Mouse (Mus musculus) layer of hippocampus, adult 2 months (tissue): Measurements from ENCODE around the gene Lmtk2. TPM values are rescaled to one million over a fixed set of nuclear protein-coding genes. Genes with fewer than 3 reads are reported as not detected.

Experiments used
- DNase-seq, 2 experiments: peaks; one replicate each; pipeline ENCODE4 v3.0.0; 2022; ENCODE audit warnings: low spot score in 2 of 2
- H3K27ac ChIP-seq: fragments of 200-600 bp; 2 replicates; pipeline ENCODE4 v1.8.1; 2022
- H3K4me3 ChIP-seq: fragments of 200-600 bp; 2 replicates; pipeline ENCODE4 v1.8.1; 2022; ENCODE audit warnings: mild to moderate bottlenecking
- CTCF ChIP-seq: fragments of 200-600 bp; conservative IDR thresholded peaks from 2 replicates; pipeline ENCODE4 v1.8.1; 2022; ENCODE audit warnings: antibody characterized with exemption, mild to moderate bottlenecking, moderate library complexity
- total RNA-seq, 2 experiments: library from RNA; stranded (reverse); gene quantifications; 2 replicates each; pipeline ENCODE4 v1.2.3; 2021

Gene Lmtk2
- total RNA-seq, 2 experiments from 2014 or later: 87.7 to 91.1 TPM

GRCm38 (mm10) chr5:144218061-144218460, 117.8 kb downstream of the Lmtk2 start:
- DNase-seq: no peak
- no peak overlapping the region for H3K27ac ChIP-seq
- TF ChIP-seq CTCF: no peak
- H3K4me3 ChIP-seq: no peak overlapping the region

- Histone ChIP-seq H3K4me3 (no peak overlapping the region), H3K27ac (peak overlapping the region; percentile 57; the same call in 1 of the 2 replicates)
- TF ChIP-seq CTCF: no peak
- DNase-seq: no peak
Measured at GRCm38 (mm10) chr5:144219306-144219705, 119.1 kb downstream of the Lmtk2 start.

GRCm38 (mm10) chr5:144219936-144220335, 119.7 kb downstream of the Lmtk2 start:
- Histone ChIP-seq H3K27ac (peak overlapping the region; percentile 57; the same call in 1 of the 2 replicates), H3K4me3 (no peak overlapping the region)
- no peak for DNase-seq
- TF ChIP-seq CTCF: no peak

- H3K27ac ChIP-seq: no peak overlapping the region
- no peak overlapping the region for H3K4me3 ChIP-seq
- no peak for DNase-seq
- TF ChIP-seq CTCF: no peak
Measured at GRCm38 (mm10) chr5:144221305-144221704, 121.1 kb downstream of the Lmtk2 start.

- TF ChIP-seq CTCF: no peak
- peak overlapping the region; percentile 93 for H3K27ac ChIP-seq
- no peak for DNase-seq
- H3K4me3 ChIP-seq: peak overlapping the region; percentile 80
Measured at GRCm38 (mm10) chr5:144222811-144223502, 122.7 kb downstream of the Lmtk2 start.

- Histone ChIP-seq H3K27ac (peak within 1 kb of the TSS; percentile 93), H3K4me3 (peak within 1 kb of the TSS; percentile 80)
- peak; percentile 96 for DNase-seq
- TF ChIP-seq CTCF: peak; percentile 41
Measured at GRCm38 (mm10) chr5:144223503-144223862, 123.2 kb downstream of the Lmtk2 start, which contains the start of gene Tecpr1. TSS of gene Tecpr1 (minus strand) at chr5:144223615.

- no peak for DNase-seq
- TF ChIP-seq CTCF: 0 out of 2 replicates have a peak, but pooled peaks have one; percentile 11
- H3K27ac ChIP-seq: peak overlapping the region; percentile 93
- peak overlapping the region; percentile 80 for H3K4me3 ChIP-seq
Measured at GRCm38 (mm10) chr5:144223899-144224816, 123.9 kb downstream of the Lmtk2 start.

- H3K4me3 ChIP-seq: no peak overlapping the region
- TF ChIP-seq CTCF: no peak
- H3K27ac ChIP-seq: no peak overlapping the region
- no peak for DNase-seq
Measured at GRCm38 (mm10) chr5:144226220-144226619, 126.0 kb downstream of the Lmtk2 start.

- DNase-seq: no peak
- Histone ChIP-seq H3K27ac (no peak overlapping the region), H3K4me3 (no peak overlapping the region)
- no peak for TF ChIP-seq CTCF
Measured at GRCm38 (mm10) chr5:144230216-144230615, 130.0 kb downstream of the Lmtk2 start.

GRCm38 (mm10) chr5:144231410-144231809, 131.2 kb downstream of the Lmtk2 start:
- DNase-seq: no peak
- H3K4me3 ChIP-seq: no peak overlapping the region
- no peak overlapping the region for H3K27ac ChIP-seq
- peak; percentile 63 for TF ChIP-seq CTCF

GRCm38 (mm10) chr5:144232531-144232930, 132.3 kb downstream of the Lmtk2 start:
- H3K4me3 ChIP-seq: no peak overlapping the region
- no peak overlapping the region for H3K27ac ChIP-seq
- TF ChIP-seq CTCF: no peak
- DNase-seq: no peak

GRCm38 (mm10) chr5:144234222-144234621, 134.0 kb downstream of the Lmtk2 start:
- Histone ChIP-seq H3K4me3 (no peak overlapping the region), H3K27ac (peak overlapping the region; percentile 16; the same call in 1 of the 2 replicates)
- no peak for DNase-seq
- no peak for TF ChIP-seq CTCF

- Histone ChIP-seq H3K27ac (peak overlapping the region; percentile 77; the same call in 1 of the 2 replicates), H3K4me3 (no peak overlapping the region)
- no peak for TF ChIP-seq CTCF
- DNase-seq: peak; percentile 62 to 77
Measured at GRCm38 (mm10) chr5:144234714-144235113, 134.5 kb downstream of the Lmtk2 start.

Other genes starting within 250 kb of the Lmtk2 start
- gene Ankrd61, start 202.8 kb upstream of the Lmtk2 start, total RNA-seq: under 1 TPM in 1 of 2 experiments, not detected in 1; 0.41 TPM
- 10 to 100 TPM; 28.8 to 30.0 TPM for gene Aimp2, start 190.6 kb upstream of the Lmtk2 start, total RNA-seq
- 10 to 100 TPM; 21.1 to 22.2 TPM for gene Pms2, start 190.5 kb upstream of the Lmtk2 start, total RNA-seq
- gene Gm42421, start 172.3 kb upstream of the Lmtk2 start, total RNA-seq: 1 to 10 TPM in 1 of 2 experiments, under 1 TPM in 1; 0.54 to 2.2 TPM
- gene Rsph10b, start 167.4 kb upstream of the Lmtk2 start, total RNA-seq: 1 to 10 TPM; 3.6 to 5.2 TPM
- gene Ccz1, start 85.6 kb upstream of the Lmtk2 start, total RNA-seq: 10 to 100 TPM; 37.1 to 41.2 TPM
- not detected for gene Ocm, start 73.8 kb upstream of the Lmtk2 start, total RNA-seq
- under 1 TPM; 0.20 to 0.22 TPM for gene Bhlha15, start 89.8 kb downstream of the Lmtk2 start, total RNA-seq
- gene Tecpr1, start 123.2 kb downstream of the Lmtk2 start, total RNA-seq: 100 to 1,000 TPM; 107 to 115 TPM
- 10 to 100 TPM; 64.7 to 65.3 TPM for gene Bri3, start 144.0 kb downstream of the Lmtk2 start, total RNA-seq